Mouse (Mus musculus) midbrain, embryonic 14.5 days (tissue): ENCODE results near the gene Gm49416. TPM values are rescaled to one million over a fixed set of nuclear protein-coding genes. Genes with fewer than 3 reads are reported as not detected.
A peak's percentile ranks its signal among the peaks of the same experiment; 100 is the strongest.

Source experiments
- ATAC-seq: fragments of 200-750 bp; cut with Nextera tagmentation; 2 replicates; pipeline ENCODE4 v1.8.0; 2017; ENCODE audit warnings: moderate number of reproducible peaks, moderate library complexity; ENCODE audit not compliant: low FRiP score, low TSS enrichment
- DNase-seq: peaks from one replicate; pipeline ENCODE4 v3.0.0-alpha.2; 2015
- H3K27ac ChIP-seq: fragments of 300-500 bp; sonication (generic); replicated peaks from 2 replicates; pipeline ENCODE4 v1.5.1; 2014; ENCODE audit warnings: mild to moderate bottlenecking, low read depth, low read length, moderate library complexity
- H3K27me3 ChIP-seq: fragments of 300-500 bp; sonication (generic); 2 replicates; pipeline ENCODE4 v1.6.1; 2014; ENCODE audit warnings: low read length, control low read depth, mixed read lengths; ENCODE audit not compliant: control insufficient read depth, insufficient read depth
- H3K36me3 ChIP-seq: fragments of 300-500 bp; sonication (generic); 2 replicates; pipeline ENCODE4 v1.6.1; 2014; ENCODE audit warnings: low read length, control low read depth; ENCODE audit not compliant: control insufficient read depth, insufficient read depth
- H3K4me1 ChIP-seq: fragments of 300-500 bp; sonication (generic); 2 replicates; pipeline ENCODE4 v1.6.1; 2014; ENCODE audit warnings: mild to moderate bottlenecking, antibody characterized with exemption, low read length, control low read depth; ENCODE audit not compliant: control insufficient read depth, insufficient read depth
- H3K4me2 ChIP-seq: fragments of 300-500 bp; sonication (generic); 2 replicates; pipeline ENCODE4 v1.6.1; 2014; ENCODE audit warnings: mild to moderate bottlenecking, low read length, moderate library complexity
- H3K4me3 ChIP-seq: fragments of 300-500 bp; sonication (generic); replicated peaks from 2 replicates; pipeline ENCODE4 v1.5.1; 2014; ENCODE audit warnings: low read depth, low read length
- H3K9ac ChIP-seq: fragments of 300-500 bp; sonication (generic); replicated peaks from 2 replicates; pipeline ENCODE4 v1.6.1; 2014; ENCODE audit warnings: mild to moderate bottlenecking, low read length, moderate library complexity
- H3K9me3 ChIP-seq: fragments of 300-500 bp; sonication (generic); 2 replicates; pipeline ENCODE4 v1.6.1; 2016; ENCODE audit warnings: low read length, control low read depth, mixed read lengths; ENCODE audit not compliant: control insufficient read depth
- WGBS: fragments of 180-500 bp; shearing (Covaris S2); extraction: QIAGEN DNeasy Blood & Tissue Kit; methylation state at CpG from one replicate; pipeline ENCODE4 v1.1.7; 2014; 5-methylcytosine and 5-hydroxymethylcytosine counted together
- polyA plus RNA-seq: library from polyadenylated mRNA; unstranded; fragments of >200 nt; fragmentation: Nextera tagmentation; extraction: Ambion mirVana; gene quantifications from 2 replicates; pipeline ENCODE4 v1.2.1, GENCODE M21; 2014

The Gm49416 gene
- polyA plus RNA-seq, 1 experiment from 2014 or later, result 0.30 TPM

- H3K4me3 ChIP-seq, result peak overlapping the region; percentile 95; the same call in 1 of the 2 replicates
- H3K4me2 ChIP-seq, result peak overlapping the region; percentile 64
- no peaks in the 10 kb centered on the region for H3K27me3 ChIP-seq
- H3K4me1 ChIP-seq, result peaks cover 22% of the 10 kb centered on the region
- no peaks in the 10 kb centered on the region for H3K9me3 ChIP-seq
- peak overlapping the region; percentile 98 for H3K9ac ChIP-seq
- DNase-seq (no peak), ATAC-seq (no peak)
- peak overlapping the region; percentile 78 for H3K27ac ChIP-seq
- 81% methylated on average over 15 of the region's 15 CpGs for WGBS
- H3K36me3 ChIP-seq, result peaks cover 18% of the 10 kb centered on the region
Observed at GRCm38 (mm10) chr19:8940526-8941133, 51.9 kb downstream of the Gm49416 start.

GRCm38 (mm10) chr19:8941136-8941514 is 52.4 kb downstream of the Gm49416 start:
- H3K27me3 ChIP-seq, result no peaks in the 10 kb centered on the region
- ATAC-seq, result peak; percentile 14; the same call in 1 of the 2 replicates
- peak overlapping the region; percentile 95 for H3K4me3 ChIP-seq
- peak overlapping the region; percentile 78 for H3K27ac ChIP-seq
- no peak for DNase-seq
- peak overlapping the region; percentile 64 for H3K4me2 ChIP-seq
- peaks cover 23% of the 10 kb centered on the region for H3K36me3 ChIP-seq
- H3K4me1 ChIP-seq, result peaks cover 22% of the 10 kb centered on the region
- 38% methylated on average over 10 of the region's 10 CpGs for WGBS
- H3K9me3 ChIP-seq, result no peaks in the 10 kb centered on the region
- peak overlapping the region; percentile 98 for H3K9ac ChIP-seq

- Histone ChIP-seq H3K4me2 (peak within 1 kb of the TSS; percentile 64), H3K27me3 (no peaks in the 10 kb centered on the region), H3K9ac (peak within 1 kb of the TSS; percentile 98), H3K27ac (peak within 1 kb of the TSS; percentile 96), H3K36me3 (peaks cover 28% of the 10 kb centered on the region), H3K4me1 (peaks cover 22% of the 10 kb centered on the region), H3K4me3 (peak within 1 kb of the TSS; percentile 95), H3K9me3 (no peaks in the 10 kb centered on the region)
- peak; percentile 99 for DNase-seq
- ATAC-seq, result peak; percentile 95
- under 1% methylated on average over 64 of the region's 64 CpGs for WGBS
Observed at GRCm38 (mm10) chr19:8941515-8942217, 52.9 kb downstream of the Gm49416 start, which contains the start of gene Mta2. Mta2 (plus strand) TSS chr19:8941875.

GRCm38 (mm10) chr19:8942276-8942964 is 53.7 kb downstream of the Gm49416 start:
- under 1% methylated on average over 46 of the region's 46 CpGs for WGBS
- H3K4me2 ChIP-seq, result peak overlapping the region; percentile 64
- H3K4me3 ChIP-seq, result peak overlapping the region; percentile 95
- H3K27ac ChIP-seq, result peak overlapping the region; percentile 96
- ATAC-seq, result peak; percentile 57; the same call in 1 of the 2 replicates
- peaks cover 34% of the 10 kb centered on the region for H3K36me3 ChIP-seq
- no peaks in the 10 kb centered on the region for H3K27me3 ChIP-seq
- H3K9ac ChIP-seq, result peak overlapping the region; percentile 98
- no peaks in the 10 kb centered on the region for H3K9me3 ChIP-seq
- DNase-seq, result peak; percentile 69
- H3K4me1 ChIP-seq, result peaks cover 22% of the 10 kb centered on the region

- Histone ChIP-seq H3K9me3 (no peaks in the 10 kb centered on the region), H3K27me3 (no peaks in the 10 kb centered on the region), H3K27ac (no peak overlapping the region), H3K4me2 (peak overlapping the region; percentile 64), H3K36me3 (peaks cover 41% of the 10 kb centered on the region), H3K4me1 (peaks cover 22% of the 10 kb centered on the region), H3K4me3 (peak overlapping the region; percentile 95), H3K9ac (peak overlapping the region; percentile 98; the same call in 1 of the 2 replicates)
- DNase-seq, result no peak
- WGBS, result 70% methylated on average over 2 of the region's 2 CpGs
- ATAC-seq, result no peak
Observed at GRCm38 (mm10) chr19:8943047-8943446, 54.3 kb downstream of the Gm49416 start.

- 74% methylated on average over 5 of the region's 5 CpGs for WGBS
- Histone ChIP-seq H3K4me1 (peaks cover 22% of the 10 kb centered on the region), H3K27ac (no peak overlapping the region), H3K9ac (no peak overlapping the region), H3K9me3 (no peaks in the 10 kb centered on the region), H3K36me3 (peaks cover 51% of the 10 kb centered on the region), H3K4me3 (peak overlapping the region; percentile 12), H3K27me3 (no peaks in the 10 kb centered on the region), H3K4me2 (peak overlapping the region; percentile 64)
- ATAC-seq, result no peak
- no peak for DNase-seq
Observed at GRCm38 (mm10) chr19:8944062-8944461, 55.3 kb downstream of the Gm49416 start.

GRCm38 (mm10) chr19:8944750-8945149 is 56.0 kb downstream of the Gm49416 start:
- Histone ChIP-seq H3K9ac (no peak overlapping the region), H3K4me1 (peaks cover 22% of the 10 kb centered on the region), H3K4me3 (no peak overlapping the region), H3K27ac (no peak overlapping the region), H3K36me3 (peaks cover 55% of the 10 kb centered on the region), H3K9me3 (no peaks in the 10 kb centered on the region), H3K27me3 (no peaks in the 10 kb centered on the region), H3K4me2 (peak overlapping the region; percentile 26)
- peak; percentile 78 for DNase-seq
- WGBS, result 43% methylated on average over 5 of the region's 5 CpGs
- ATAC-seq, result no peak
